Mouse (Mus musculus): ENCODE data around the gene Acat3.
"Not testable (repeated sequence)": the region's sequence is repeated elsewhere in the genome, so short reads cannot be mapped to it uniquely, and the experiment has no call there.

The Acat3 gene

GRCm38 (mm10) chr17:12940151-12940805, at the start of gene Acat3:
TSS of gene Acat3 (minus strand) at chr17:12940600.
- peak; percentile 73 for DNase-seq (ENCODE audit: low spot score)

GRCm38 (mm10) chr17:12988096-12988495, 47.7 kb upstream of the Acat3 start:
- DNase-seq (ENCODE audit: low spot score) = not testable (repeated sequence)

GRCm38 (mm10) chr17:12983988-12984387, 43.6 kb upstream of the Acat3 start:
- no peak for DNase-seq (ENCODE audit: low spot score)

- no peak for DNase-seq (ENCODE audit: low spot score)
Measured at GRCm38 (mm10) chr17:12978546-12978945, 38.1 kb upstream of the Acat3 start.

- DNase-seq (ENCODE audit: low spot score) = no peak
Measured at GRCm38 (mm10) chr17:12973851-12974250, 33.5 kb upstream of the Acat3 start.

- DNase-seq (ENCODE audit: low spot score) = no peak
Measured at GRCm38 (mm10) chr17:12967173-12967572, 26.8 kb upstream of the Acat3 start.

GRCm38 (mm10) chr17:12963476-12963875, 23.1 kb upstream of the Acat3 start:
- no peak for DNase-seq (ENCODE audit: low spot score)

- DNase-seq (ENCODE audit: low spot score) = peak; percentile 95
Measured at GRCm38 (mm10) chr17:12960331-12960873, 20.0 kb upstream of the Acat3 start, which contains the start of gene Acat2. TSS of gene Acat2 (minus strand) at chr17:12960747.

- not testable (repeated sequence) for DNase-seq (ENCODE audit: low spot score)
Measured at GRCm38 (mm10) chr17:12959377-12959776, 19.0 kb upstream of the Acat3 start.

- DNase-seq (ENCODE audit: low spot score) = no peak
Measured at GRCm38 (mm10) chr17:12956664-12957063, 16.3 kb upstream of the Acat3 start.

GRCm38 (mm10) chr17:12949669-12950068, 9.3 kb upstream of the Acat3 start:
- DNase-seq (ENCODE audit: low spot score) = no peak

GRCm38 (mm10) chr17:12942459-12943162, 2.2 kb upstream of the Acat3 start:
- DNase-seq (ENCODE audit: low spot score) = no peak

- no peak for DNase-seq (ENCODE audit: low spot score)
Measured at GRCm38 (mm10) chr17:12941543-12942260, 1.3 kb upstream of the Acat3 start.

GRCm38 (mm10) chr17:12939377-12940148, 837 bp downstream of the Acat3 start:
- DNase-seq (ENCODE audit: low spot score) = not testable (repeated sequence)

- no peak for DNase-seq (ENCODE audit: low spot score)
Measured at GRCm38 (mm10) chr17:12938077-12938476, 2.3 kb downstream of the Acat3 start.

GRCm38 (mm10) chr17:12937412-12937970, 2.9 kb downstream of the Acat3 start:
- DNase-seq (ENCODE audit: low spot score) = no peak

GRCm38 (mm10) chr17:12935719-12936118, 4.7 kb downstream of the Acat3 start:
- peak; percentile 34 for DNase-seq (ENCODE audit: low spot score)

- DNase-seq (ENCODE audit: low spot score) = not testable (repeated sequence)
Measured at GRCm38 (mm10) chr17:12931576-12931975, 8.8 kb downstream of the Acat3 start.

- no peak for DNase-seq (ENCODE audit: low spot score)
Measured at GRCm38 (mm10) chr17:12925703-12926180, 14.7 kb downstream of the Acat3 start.

- DNase-seq (ENCODE audit: low spot score) = peak; percentile 25
Measured at GRCm38 (mm10) chr17:12925001-12925400, 15.4 kb downstream of the Acat3 start.

- DNase-seq (ENCODE audit: low spot score) = no peak
Measured at GRCm38 (mm10) chr17:12921073-12921472, 19.3 kb downstream of the Acat3 start.
